Comparison of ENCODE assay signal across 24 mouse cellular contexts in the genomic region with DNA sequence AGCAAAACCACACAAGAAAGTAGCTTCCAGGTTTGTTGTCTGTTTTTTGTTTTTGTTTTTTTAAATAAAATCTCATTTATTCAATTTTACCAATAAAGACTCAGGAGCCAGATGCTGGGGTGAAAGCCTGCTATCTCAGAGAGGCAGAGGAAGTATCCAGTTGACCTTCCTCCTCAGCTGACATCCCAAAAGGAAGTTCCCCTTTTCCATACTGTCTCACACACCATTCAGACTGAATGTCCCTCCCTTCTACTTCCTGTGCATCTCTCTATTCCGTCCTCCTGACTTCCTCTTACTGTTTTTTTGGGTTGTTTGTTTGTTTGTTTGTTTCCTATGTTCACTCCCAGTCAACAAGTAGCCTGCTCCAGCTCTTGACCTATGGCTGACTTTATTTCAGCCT.
"Had no signal": no experiment of that assay in that cellular context is flagged by ENCODE, and none has a peak within 500 bp of the region (broad histone marks: within the 10 kb centered on the region; RNA-seq: fewer than 3 reads in every experiment).

No protein-coding gene starts in this region.

- H3K27me3 ChIP-seq: heart, embryonic 13.5 days; heart, embryonic 15.5 days; hindbrain, embryonic 12.5 days; intestine, embryonic 15.5 days; limb, embryonic 12.5 days; liver, embryonic 12.5 days had no signal

- H3K9me3 ChIP-seq: heart, embryonic 13.5 days; heart, embryonic 15.5 days; hindbrain, embryonic 10.5 days; hindbrain, embryonic 12.5 days; intestine, embryonic 15.5 days; limb, embryonic 10.5 days; limb, embryonic 12.5 days; liver, embryonic 12.5 days had no signal

- H3K4me1 ChIP-seq: heart, embryonic 13.5 days; hindbrain, embryonic 12.5 days; intestine, embryonic 15.5 days; limb, embryonic 12.5 days; liver, embryonic 12.5 days had no signal

- H3K9ac ChIP-seq: heart, embryonic 13.5 days; heart, embryonic 15.5 days; hindbrain, embryonic 12.5 days; hindbrain, embryonic 14.5 days; intestine, embryonic 15.5 days; limb, embryonic 12.5 days; liver, embryonic 12.5 days; liver, embryonic 14.5 days had no signal

- DNase-seq: gastrocnemius, postnatal 14 days; gastrocnemius, postnatal 36 days; heart, adult 2 months; heart, postnatal 4 days; kidney, adult 18-20 months; kidney, adult 8-10 months; kidney, postnatal 10 days; kidney, postnatal 25 days; kidney, postnatal 4 days had no signal

- ATAC-seq: hindbrain, embryonic 16.5 days; inflammation-experienced regulatory T-cells, adult 6 months; intestine, embryonic 15.5 days; intestine, postnatal 0 days; liver, embryonic 12.5 days had no signal

- H3K27ac ChIP-seq: heart, adult 2 months; heart, embryonic 13.5 days; heart, embryonic 15.5 days; hindbrain, embryonic 10.5 days; hindbrain, embryonic 12.5 days; hindbrain, embryonic 14.5 days; intestine, embryonic 15.5 days; layer of hippocampus, adult 2 months; left cerebral cortex, adult 2 months; limb, embryonic 12.5 days; liver, embryonic 12.5 days; liver, embryonic 14.5 days had no signal

- H3K36me3 ChIP-seq: heart, embryonic 13.5 days; heart, embryonic 15.5 days; hindbrain, embryonic 10.5 days; hindbrain, embryonic 12.5 days; intestine, embryonic 15.5 days; limb, embryonic 10.5 days; limb, embryonic 12.5 days; liver, embryonic 12.5 days had no signal

- H3K4me3 ChIP-seq: heart, adult 2 months; heart, embryonic 13.5 days; heart, embryonic 15.5 days; hindbrain, embryonic 10.5 days; hindbrain, embryonic 12.5 days; intestine, embryonic 15.5 days; layer of hippocampus, adult 2 months; left cerebral cortex, adult 2 months; limb, embryonic 10.5 days; limb, embryonic 12.5 days; liver, embryonic 12.5 days had no signal
